Mouse (Mus musculus) left cerebral cortex, adult 2 months (tissue): ENCODE measurements around the gene Mdfi. TPM values are rescaled to one million over a fixed set of nuclear protein-coding genes. Genes with fewer than 3 reads are reported as not detected.

Experiments
- DNase-seq, 2 experiments: peaks; one replicate each; pipeline ENCODE4 v3.0.0; 2021 to 2022; ENCODE audit warnings: low spot score in 2 of 2, mixed read lengths in 1 of 2; ENCODE audit errors: extremely low spot score in 1 of 2
- H3K27ac ChIP-seq: fragments of 200-600 bp; 2 replicates; pipeline ENCODE4 v1.8.1; 2022
- H3K4me3 ChIP-seq: fragments of 200-600 bp; 2 replicates; pipeline ENCODE4 v1.8.1; 2022
- CTCF ChIP-seq: fragments of 200-600 bp; IDR thresholded peaks from 2 replicates; pipeline ENCODE4 v1.8.1; 2022; ENCODE audit warnings: antibody characterized with exemption, mild to moderate bottlenecking, moderate library complexity
- intact Hi-C: fragments of 180-260 bp; cut with DNase I; formaldehyde crosslinking; loops from one replicate; pipeline ENCODE4 v1.15.1; 2025
- total RNA-seq, 2 experiments: library from RNA; stranded (reverse); gene quantifications; 2 replicates each; pipeline ENCODE4 v1.2.3; 2021

The Mdfi gene
- total RNA-seq, 2 experiments from 2014 or later: 0.48 TPM; not detected in 1

- no peak overlapping the region for H3K27ac ChIP-seq
- no peak for TF ChIP-seq CTCF
- intact Hi-C loops: no loop called here
These were observed 7.6 kb upstream of the Mdfi start for GRCm38 (mm10) chr17:47841931-47842623.

DNA sequence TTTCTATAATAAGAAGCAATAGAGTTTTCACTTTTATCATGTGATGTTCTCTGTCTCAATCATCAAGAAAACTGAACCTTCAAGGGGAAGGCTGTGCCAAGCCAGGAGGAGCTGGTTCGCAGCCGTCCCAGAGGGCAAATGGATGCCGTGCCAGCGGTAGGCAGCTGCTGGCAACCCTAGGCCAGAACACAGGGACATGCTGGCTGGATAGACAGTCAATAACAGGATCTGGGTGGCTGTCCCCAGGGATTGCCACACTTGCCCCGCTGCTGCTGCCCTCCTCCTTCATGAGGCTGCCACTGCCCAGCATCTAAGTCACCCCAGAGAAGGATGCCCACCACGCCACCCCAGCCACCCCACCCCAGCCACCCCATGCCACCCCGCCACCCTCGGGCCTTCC, 7.0 kb upstream of the Mdfi start:
- no peak for TF ChIP-seq CTCF
- no peak overlapping the region for H3K4me3 ChIP-seq
- intact Hi-C loops: no loop called here
- DNase-seq: no peak
- no peak overlapping the region for H3K27ac ChIP-seq

More at GRCm38 (mm10) chr17:47841931-47842623, 7.6 kb upstream of the Mdfi start:
- H3K4me3 ChIP-seq: no peak overlapping the region
- DNase-seq: no peak

DNA sequence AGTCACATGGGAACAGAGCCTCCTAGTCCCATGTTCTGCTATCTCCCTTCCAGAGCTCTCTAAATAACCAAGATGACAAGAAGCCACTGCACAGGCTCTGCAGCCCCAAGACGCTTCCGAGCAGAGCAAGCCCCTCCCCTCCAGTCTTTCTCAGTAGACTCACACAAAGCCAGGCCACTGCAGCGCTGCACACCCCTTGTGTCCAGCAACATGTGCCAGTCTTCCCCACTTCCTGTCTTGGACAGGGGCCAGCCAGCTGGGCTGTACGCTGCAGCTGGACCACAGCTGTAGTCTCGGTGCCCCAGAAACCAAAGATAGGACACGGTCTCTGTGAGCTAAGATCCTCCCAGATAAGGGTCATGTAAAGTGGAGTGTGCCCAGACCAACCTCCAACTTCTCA, 3.3 kb upstream of the Mdfi start:
- no peak for DNase-seq
- Histone ChIP-seq H3K4me3 (no peak overlapping the region), H3K27ac (no peak overlapping the region)
- intact Hi-C loops: no loop called here
- no peak for TF ChIP-seq CTCF

- intact Hi-C loops: no loop called here
- Histone ChIP-seq H3K4me3 (no peak overlapping the region; the same call in 1 of the 2 replicates), H3K27ac (no peak overlapping the region)
- no peak for DNase-seq
- TF ChIP-seq CTCF: no peak
These were observed 636 bp downstream of the Mdfi start for GRCm38 (mm10) chr17:47833628-47834481.

DNA sequence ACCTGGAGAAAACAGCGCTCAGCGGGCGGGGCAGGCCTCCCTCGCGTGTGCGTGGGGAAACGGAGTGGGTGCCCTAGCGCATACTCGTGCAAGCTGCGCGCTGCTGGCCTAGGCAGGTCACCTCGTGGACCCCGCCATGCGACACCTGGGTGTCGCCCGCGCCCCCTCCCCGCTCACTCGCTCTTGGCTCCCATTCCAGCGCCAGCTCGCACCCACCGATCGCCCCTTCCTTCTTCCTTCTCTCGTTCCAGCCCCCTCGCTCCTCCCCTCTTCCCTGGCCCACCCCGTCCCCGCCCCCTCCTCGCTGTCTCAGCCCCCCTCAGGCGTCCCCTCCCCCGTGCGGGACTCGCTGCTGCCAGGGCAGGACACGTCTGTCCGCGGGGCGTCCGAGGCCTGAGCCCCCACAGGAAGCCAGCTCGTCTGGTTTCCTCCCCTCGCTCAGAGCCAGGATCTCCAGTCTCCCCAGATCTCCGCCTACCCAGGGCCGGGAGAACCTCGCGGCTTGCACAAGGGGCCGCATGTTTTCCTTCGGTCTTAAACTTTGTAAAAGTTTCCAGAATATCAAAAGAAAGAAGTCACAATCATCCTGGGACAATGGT, 1.4 kb downstream of the Mdfi start:
- intact Hi-C loops: no loop called here
- Histone ChIP-seq H3K27ac (no peak overlapping the region), H3K4me3 (peak overlapping the region; percentile 33)
- peak; percentile 18 to 19 for DNase-seq
- TF ChIP-seq CTCF: no peak

DNA sequence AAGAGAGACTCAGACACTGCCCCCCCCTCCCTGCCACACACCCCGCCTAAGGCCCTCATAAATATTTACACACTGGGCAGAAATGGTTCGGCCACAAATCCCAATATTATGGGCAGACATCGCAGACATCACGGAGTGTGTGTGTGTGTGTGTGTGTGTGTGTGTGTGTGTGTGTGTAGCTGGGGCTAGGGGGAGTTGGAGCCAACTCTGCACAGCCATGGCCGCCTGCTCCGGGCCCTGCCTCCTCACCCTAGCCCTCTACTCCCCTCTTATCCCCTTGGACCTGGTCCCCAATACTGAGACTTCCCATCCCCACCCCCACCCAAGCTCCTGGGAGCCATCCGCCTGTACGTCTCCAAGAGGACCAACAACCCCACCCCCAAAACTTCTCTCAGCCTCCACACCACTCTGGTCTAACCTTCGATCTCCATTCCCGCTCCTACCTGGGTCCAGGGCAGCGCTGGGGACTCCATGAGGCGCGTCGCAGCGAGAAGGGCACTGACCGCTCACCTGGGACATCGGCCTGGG, 1.9 kb downstream of the Mdfi start:
- no peak for DNase-seq
- no peak overlapping the region for H3K27ac ChIP-seq
- no peak for TF ChIP-seq CTCF
- peak overlapping the region; percentile 33 for H3K4me3 ChIP-seq
- intact Hi-C loops: no loop called here

- intact Hi-C loops: no loop called here
- Histone ChIP-seq H3K4me3 (no peak overlapping the region), H3K27ac (no peak overlapping the region)
- no peak for TF ChIP-seq CTCF
- no peak for DNase-seq
These were observed 2.7 kb downstream of the Mdfi start for GRCm38 (mm10) chr17:47831772-47832171.

GRCm38 (mm10) chr17:47831161-47831560, 3.3 kb downstream of the Mdfi start:
- H3K4me3 ChIP-seq: no peak overlapping the region
- DNase-seq: no peak
- intact Hi-C loops: no loop called here
- no peak overlapping the region for H3K27ac ChIP-seq
- no peak for TF ChIP-seq CTCF

DNA sequence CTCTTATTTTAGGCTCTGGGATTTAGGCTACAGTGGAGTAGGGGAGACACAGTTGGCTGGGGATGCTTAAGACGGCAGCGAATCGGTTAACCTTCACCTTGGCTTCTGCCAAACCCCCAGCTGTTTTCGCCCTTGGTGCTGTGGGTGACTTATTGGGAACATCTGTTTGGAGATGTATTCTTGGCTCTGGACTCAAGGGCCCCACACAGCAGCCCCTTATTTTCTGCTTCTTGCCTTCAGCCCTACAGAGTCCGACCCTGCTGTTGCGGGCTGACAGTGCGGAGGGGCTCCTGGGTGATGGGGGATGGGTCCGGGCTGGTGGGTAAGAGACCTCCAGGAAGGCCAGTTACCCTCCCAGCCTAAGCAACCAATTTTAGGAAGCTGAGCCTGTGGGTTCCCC, 13.2 kb downstream of the Mdfi start:
- intact Hi-C loops: no loop called here
- Histone ChIP-seq H3K27ac (no peak overlapping the region), H3K4me3 (no peak overlapping the region)
- no peak for TF ChIP-seq CTCF
- no peak for DNase-seq

GRCm38 (mm10) chr17:47818038-47818725, 16.3 kb downstream of the Mdfi start:
- TF ChIP-seq CTCF: no peak
- intact Hi-C loops: no loop called here
- DNase-seq: no peak
- Histone ChIP-seq H3K27ac (no peak overlapping the region), H3K4me3 (no peak overlapping the region)

DNA sequence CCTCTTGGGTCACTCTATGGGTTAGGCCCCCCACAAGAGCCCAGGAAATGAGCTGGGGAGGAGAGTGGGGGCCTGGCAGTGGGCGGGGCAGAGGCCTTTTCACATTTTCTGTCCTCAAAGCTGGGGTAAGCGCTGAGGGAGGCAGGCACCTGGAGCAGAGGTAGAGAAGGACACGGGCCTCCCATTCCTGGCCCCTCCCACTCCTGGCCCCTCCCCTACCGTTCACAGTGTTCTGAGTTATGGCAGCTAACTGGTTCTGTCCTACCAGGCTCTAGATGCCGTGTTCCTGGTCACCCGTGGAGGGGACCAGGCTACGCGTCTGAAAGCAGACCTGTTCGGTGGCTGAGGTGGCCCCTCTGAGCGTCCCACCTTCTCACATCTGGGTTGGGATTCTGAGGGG, 19.0 kb downstream of the Mdfi start:
- no peak for DNase-seq
- TF ChIP-seq CTCF: no peak

GRCm38 (mm10) chr17:47814496-47814895, 20.0 kb downstream of the Mdfi start:
- Histone ChIP-seq H3K4me3 (no peak overlapping the region), H3K27ac (no peak overlapping the region)
- intact Hi-C loops: no loop called here
- no peak for TF ChIP-seq CTCF
- DNase-seq: no peak

More for the DNA sequence above, 19.0 kb downstream of the Mdfi start:
- intact Hi-C loops: no loop called here
- no peak overlapping the region for H3K27ac ChIP-seq
- H3K4me3 ChIP-seq: no peak overlapping the region
